In the genomic region with DNA sequence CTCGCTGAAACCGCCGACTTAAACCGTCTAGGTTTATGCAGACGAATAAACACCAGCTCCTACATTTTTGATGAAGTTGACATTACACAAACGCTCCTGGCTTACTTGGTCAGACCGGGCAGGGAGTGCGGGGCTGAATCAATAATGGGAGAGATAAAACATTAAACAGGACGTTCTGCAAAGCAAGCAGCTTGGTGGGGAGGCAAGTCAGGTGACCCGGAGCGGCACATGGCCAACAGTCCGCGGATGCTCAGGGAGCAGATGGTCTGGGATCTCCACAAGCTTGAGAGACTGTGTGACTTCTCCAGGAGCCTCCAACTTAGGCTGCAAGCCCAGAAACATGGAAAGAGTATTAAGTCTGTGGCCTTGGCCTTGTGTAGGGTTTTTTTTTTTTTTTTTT, we compare ENCODE assay signal across 9 mouse cellular contexts.
DNase-seq lines count a peak whose midpoint lies in the region; ATAC-seq and TF ChIP-seq lines count a peak whose summit lies in the region.
"Had no signal": no experiment of that assay in that cellular context is flagged by ENCODE, and none has a peak within 500 bp of the region (broad histone marks: within the 10 kb centered on the region; RNA-seq: fewer than 3 reads in every experiment).

No protein-coding gene starts in this region.

- TF ChIP-seq CTCF in lung, postnatal 0 days (IDR thresholded peaks at IDR 0.05): no peak

- WGBS in heart, embryonic 11.5 days (ENCODE audit: insufficient replicate concordance): 55% methylated on average over 13 of the region's 13 CpGs
- 29% methylated on average over 13 of the region's 13 CpGs for WGBS in lung, postnatal 0 days

- ATAC-seq in heart, embryonic 11.5 days (replicated peaks; ENCODE audit: insufficient number of reproducible peaks, low FRiP score, low TSS enrichment): no peak
- ATAC-seq in megakaryocyte, adult 5-6 weeks (ENCODE audit: poor library complexity, severe bottlenecking): no peak
- no peak for ATAC-seq in lung, postnatal 0 days

- peaks cover 15% of the 10 kb centered on the region for H3K27me3 ChIP-seq in heart, embryonic 11.5 days (ENCODE audit: control insufficient read depth, insufficient read depth, low read length)
- no peaks in the 10 kb centered on the region for H3K27me3 ChIP-seq in lung, postnatal 0 days (replicated peaks; ENCODE audit: insufficient read depth, low read length)

- no peak overlapping the region for H3K9ac ChIP-seq in heart, embryonic 11.5 days (ENCODE audit: low read depth, low read length)
- H3K9ac ChIP-seq in lung, postnatal 0 days (replicated peaks; ENCODE audit: low read depth): no peak overlapping the region
- H3K9ac ChIP-seq: neural tube, embryonic 13.5 days had no signal

- H3K27ac ChIP-seq in heart, embryonic 11.5 days (ENCODE audit: low read depth, low read length): no peak overlapping the region
- no peak overlapping the region for H3K27ac ChIP-seq in lung, postnatal 0 days (ENCODE audit: low read length)
- H3K27ac ChIP-seq: neural tube, embryonic 13.5 days had no signal

- no peak overlapping the region for H3K4me2 ChIP-seq in heart, embryonic 11.5 days
- H3K4me2 ChIP-seq in lung, postnatal 0 days (replicated peaks; ENCODE audit: low read depth, low read length): no peak overlapping the region
- H3K4me2 ChIP-seq: neural tube, embryonic 13.5 days had no signal

- peak; percentile 42 to 45 for DNase-seq in heart, adult 18-20 months
- DNase-seq in urinary bladder, postnatal 14 days (ENCODE audit: low spot score): peak; percentile 38
- DNase-seq in urinary bladder, postnatal 36 days (ENCODE audit: low spot score in 2 of 2): no peak
- peak; percentile 59 for DNase-seq in heart, postnatal 4 days
- peak; percentile 12 for DNase-seq in right cerebral cortex, postnatal 25 days
- no peak for DNase-seq in lung, postnatal 0 days (ENCODE audit: low spot score)

- H3K4me1 ChIP-seq in heart, embryonic 11.5 days (ENCODE audit: control insufficient read depth, insufficient read depth, low read length): peaks cover 9% of the 10 kb centered on the region; the same call in 1 of the 2 replicates
- no peaks in the 10 kb centered on the region for H3K4me1 ChIP-seq in lung, postnatal 0 days (ENCODE audit: insufficient read depth, low read depth, low read length)
- H3K4me1 ChIP-seq: neural tube, embryonic 13.5 days had no signal

- no peaks in the 10 kb centered on the region for H3K9me3 ChIP-seq in heart, embryonic 11.5 days (replicated peaks; ENCODE audit: control insufficient read depth, low read length)
- H3K9me3 ChIP-seq in lung, postnatal 0 days (ENCODE audit: low read length): no peaks in the 10 kb centered on the region
- H3K9me3 ChIP-seq: neural tube, embryonic 13.5 days had no signal

- H3K36me3 ChIP-seq in heart, embryonic 11.5 days (ENCODE audit: control insufficient read depth, insufficient read depth, low read length): no peaks in the 10 kb centered on the region
- H3K36me3 ChIP-seq in lung, postnatal 0 days (ENCODE audit: insufficient read depth, low read length): no peaks in the 10 kb centered on the region
- H3K36me3 ChIP-seq: neural tube, embryonic 13.5 days had no signal

- H3K4me3 ChIP-seq in heart, embryonic 11.5 days (ENCODE audit: low read depth, low read length): no peak overlapping the region
- no peak overlapping the region for H3K4me3 ChIP-seq in lung, postnatal 0 days (ENCODE audit: low read depth, low read length)
- H3K4me3 ChIP-seq: neural tube, embryonic 13.5 days had no signal

- no peak for TF ChIP-seq EP300 in lung, postnatal 0 days (IDR thresholded peaks at IDR 0.05)

Comparison
In these comparisons a context has a peak if more than half of its experiments do, and no peak if none do; other contexts are left out.
1. DNase-seq: peak in heart, adult 18-20 months (2 of 2), urinary bladder, postnatal 14 days (single experiment), heart, postnatal 4 days (single experiment) and right cerebral cortex, postnatal 25 days (single experiment); none in urinary bladder, postnatal 36 days (0 of 2) and lung, postnatal 0 days (single experiment).